Mouse (Mus musculus) gastrocnemius, postnatal 4 days (tissue): ENCODE measurements at regions not wholly inside any gene's neighbourhood (a gene's known extent, or its start where the extent isn't known, plus 50 kb on each side); places are given as distances from the start of the nearest gene placed in this dataset.

Experiments used
- DNase-seq, 2 experiments: peaks; one replicate each; pipeline ENCODE4 v3.0.0; 2021 to 2022; ENCODE audit warnings: low spot score in 2 of 2, mixed read lengths in 2 of 2

- DNase-seq: peak in 1 of 2 experiments; percentile 10
These were observed 290.6 kb upstream of the Atp5g3 start for GRCm38 (mm10) chr2:74201608-74202323.

GRCm38 (mm10) chr2:74199550-74199949, 288.4 kb upstream of the Atp5g3 start:
- no peak for DNase-seq

- DNase-seq: no peak
These were observed 277.1 kb upstream of the Atp5g3 start for GRCm38 (mm10) chr2:74187963-74188790.

- DNase-seq: no peak
These were observed 267.0 kb upstream of the Atp5g3 start for GRCm38 (mm10) chr2:74178106-74178505.

DNA sequence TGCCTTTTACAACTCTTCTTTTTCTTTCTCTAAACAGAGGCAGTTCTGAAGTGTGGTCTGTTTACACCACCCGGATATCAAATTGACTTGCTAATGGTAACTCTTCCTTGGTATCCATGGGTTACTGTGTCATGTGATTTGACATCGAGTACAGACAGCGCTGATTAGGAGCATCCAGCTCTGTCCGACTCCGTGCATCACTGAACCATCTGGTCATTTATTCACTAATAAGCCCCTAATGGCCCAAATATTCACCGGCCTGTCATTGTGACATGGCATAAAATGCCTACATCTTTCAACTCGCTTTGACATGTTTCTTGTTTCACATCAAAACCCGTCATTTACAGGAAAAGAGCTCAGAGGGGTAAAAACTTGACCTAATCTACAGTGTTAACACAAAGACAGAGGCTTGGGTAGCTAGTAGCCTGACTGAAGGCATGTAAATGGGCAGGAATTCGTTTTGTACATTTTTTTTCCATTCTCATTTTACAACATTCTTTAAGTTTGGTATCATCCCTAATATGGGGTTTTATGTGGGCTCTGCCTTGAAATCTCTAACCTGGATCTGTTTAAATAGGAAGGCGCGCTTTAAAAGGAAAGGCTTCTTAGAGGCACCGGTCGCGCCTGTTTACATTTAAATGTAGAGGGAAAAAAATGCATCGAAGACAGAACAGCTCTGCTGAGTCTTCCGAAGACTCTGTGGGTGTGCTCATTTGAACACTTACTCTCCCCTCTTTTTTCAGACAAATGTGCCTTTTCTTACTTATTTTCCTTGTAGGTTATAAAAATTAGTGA, 257.8 kb upstream of the Atp5g3 start:
- DNase-seq: no peak

DNA sequence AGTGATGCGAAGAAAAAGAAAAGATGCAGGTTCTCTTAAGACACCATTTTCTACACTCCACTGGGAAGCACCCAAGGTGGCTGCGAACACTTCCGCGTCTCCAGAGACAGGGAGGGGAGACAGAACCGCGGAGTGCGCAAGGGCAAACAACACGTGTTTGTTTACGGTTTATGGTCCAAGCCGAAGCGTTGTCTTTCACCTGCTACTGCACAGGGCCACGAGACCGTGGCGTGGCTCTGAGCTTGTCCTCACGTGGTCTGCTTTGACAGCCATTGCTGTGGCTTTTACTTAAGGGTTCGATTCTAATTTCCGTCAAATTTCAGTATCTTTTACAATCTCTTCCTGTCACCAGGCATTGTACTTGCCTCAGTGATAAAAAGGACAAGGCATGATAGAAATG, 257.2 kb upstream of the Atp5g3 start:
- no peak for DNase-seq

- no peak for DNase-seq
These were observed 242.9 kb upstream of the Atp5g3 start for GRCm38 (mm10) chr2:74154062-74154461.

GRCm38 (mm10) chr2:74153247-74153850, 242.2 kb upstream of the Atp5g3 start:
- no peak for DNase-seq

DNA sequence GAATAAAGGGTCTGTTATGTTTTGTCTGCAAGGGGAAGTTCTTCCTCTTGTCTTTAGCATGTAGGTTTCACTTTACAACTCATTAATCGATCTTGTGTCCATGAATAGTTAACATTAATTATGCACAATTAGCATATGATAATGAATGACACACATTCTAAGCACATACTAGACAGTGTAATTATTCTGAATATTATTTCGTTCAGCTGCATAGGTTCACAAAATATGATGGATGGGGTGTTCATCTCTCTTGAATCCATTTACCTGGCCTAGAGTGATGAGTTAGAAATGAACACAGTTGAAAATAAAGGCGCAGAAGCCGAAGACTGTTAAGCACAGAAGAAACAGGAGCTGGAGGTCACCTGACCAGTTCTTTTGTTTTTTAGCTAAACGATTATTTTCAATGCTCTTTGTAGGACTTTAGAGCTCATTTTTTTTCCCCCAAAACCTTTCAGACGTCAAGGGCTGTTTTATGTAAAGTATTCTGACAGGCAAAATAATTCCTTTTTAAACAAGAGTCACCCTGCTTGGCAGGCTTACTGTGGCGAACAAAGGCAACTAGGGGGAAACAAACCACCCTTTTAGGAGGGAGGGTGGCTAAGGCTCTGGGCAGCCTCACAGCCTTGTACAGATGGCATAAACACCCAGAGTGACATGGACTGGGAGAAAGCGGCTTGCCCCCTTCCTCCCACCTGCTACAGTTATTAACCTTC, 241.6 kb upstream of the Atp5g3 start:
- DNase-seq: no peak

DNA sequence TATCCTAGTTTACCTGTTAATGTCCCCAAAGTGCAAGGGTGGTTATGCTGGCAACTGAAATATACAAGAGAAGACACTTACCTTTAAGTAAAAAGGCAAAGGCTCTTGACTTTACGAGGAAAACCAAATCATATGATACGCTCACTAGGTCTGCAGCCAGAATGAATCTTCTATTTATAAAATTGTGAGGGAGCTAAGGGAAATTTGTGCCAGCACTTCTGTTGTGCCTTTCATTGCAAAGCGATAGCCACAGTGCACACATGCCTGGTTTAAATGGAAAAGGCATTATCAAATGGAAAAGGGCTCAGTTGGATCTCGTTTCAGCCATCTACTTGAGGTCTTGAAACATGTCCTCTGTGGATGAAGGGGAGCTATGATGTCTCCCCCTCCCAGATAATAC, 236.1 kb upstream of the Atp5g3 start:
- no peak for DNase-seq

- DNase-seq: no peak
These were observed 225.5 kb upstream of the Atp5g3 start for GRCm38 (mm10) chr2:74136624-74137003.

GRCm38 (mm10) chr2:74135963-74136623, 225.0 kb upstream of the Atp5g3 start:
- DNase-seq: no peak

GRCm38 (mm10) chr2:74130141-74130588, 219.0 kb upstream of the Atp5g3 start:
- no peak for DNase-seq

GRCm38 (mm10) chr2:74128782-74129538, 217.8 kb upstream of the Atp5g3 start:
- DNase-seq: no peak

- no peak for DNase-seq
These were observed 216.0 kb upstream of the Atp5g3 start for GRCm38 (mm10) chr2:74127136-74127535.

DNA sequence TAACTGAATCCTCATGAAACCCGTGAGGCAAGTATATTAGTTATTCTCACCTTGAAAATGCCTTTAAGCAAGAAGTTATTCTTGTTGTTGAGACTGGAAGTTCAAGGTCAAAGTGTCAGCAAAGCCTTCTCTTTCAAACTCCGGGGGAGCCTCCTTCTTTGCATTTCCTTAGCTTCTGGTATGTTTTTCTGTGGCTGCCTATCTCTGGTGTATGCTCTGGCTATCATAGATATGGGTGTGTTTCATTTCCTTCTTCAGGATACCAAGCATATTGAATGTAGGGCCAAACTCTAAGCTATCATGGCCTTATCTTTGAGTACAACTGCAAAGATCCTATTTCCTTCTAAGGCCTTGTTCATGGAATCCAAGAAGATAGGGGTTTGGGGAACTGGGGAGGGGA, 213.1 kb upstream of the Atp5g3 start:
- DNase-seq: no peak

GRCm38 (mm10) chr2:74123360-74124074, 212.4 kb upstream of the Atp5g3 start:
- DNase-seq: no peak

GRCm38 (mm10) chr2:74122937-74123336, 211.8 kb upstream of the Atp5g3 start:
- DNase-seq: no peak

DNA sequence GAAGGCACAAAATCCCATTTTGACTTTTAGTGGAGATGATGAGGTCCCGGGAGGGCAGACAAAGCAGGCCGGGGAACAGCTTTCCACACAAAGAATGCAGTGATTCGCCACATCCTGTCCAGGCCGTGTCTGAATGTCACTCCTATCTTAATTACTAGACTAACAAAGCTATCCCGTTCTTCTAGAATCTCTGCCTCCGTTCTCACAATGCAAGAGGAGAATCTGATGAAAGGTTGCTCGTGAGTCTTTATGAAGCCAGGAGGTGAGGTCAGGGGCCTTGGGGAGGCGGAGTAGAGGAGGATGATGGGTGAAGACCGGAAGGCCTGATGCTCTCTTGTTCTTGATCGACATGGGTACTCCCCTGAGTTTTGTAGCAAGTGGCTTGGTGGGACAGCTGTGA, 208.9 kb upstream of the Atp5g3 start:
- DNase-seq: no peak
